Mouse (Mus musculus): ENCODE measurements at regions not wholly inside any gene's neighbourhood (a gene's known extent, or its start where the extent isn't known, plus 50 kb on each side); places are given as distances from the start of the nearest gene placed in this dataset.

DNA sequence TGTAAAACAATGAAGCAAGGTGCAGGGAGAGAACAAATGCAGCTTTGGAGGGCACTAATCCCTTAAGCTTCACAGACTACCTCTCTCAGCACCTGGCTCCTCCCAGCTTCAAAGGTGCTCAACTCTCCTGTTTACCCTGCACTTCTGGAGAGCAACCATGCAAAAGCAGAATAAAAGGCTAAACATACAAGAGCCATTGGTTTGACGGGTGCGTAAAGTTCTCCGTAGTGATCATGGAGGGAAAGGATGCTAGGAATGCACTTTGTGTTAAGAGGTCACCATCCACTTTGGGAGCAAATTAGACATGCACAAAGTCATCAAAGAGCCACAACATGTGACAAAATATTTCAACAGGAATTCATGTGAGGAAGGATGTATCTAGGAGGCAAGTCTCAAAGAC lies 156.1 kb downstream of the Adamts15 start:
- no peak for TF ChIP-seq CTCF (conservative IDR thresholded peaks at IDR 0.05 in 1 of 2, IDR thresholded peaks at IDR 0.05 in 1 of 2; ENCODE audit: low read depth in 2 of 2, low read length in 2 of 2)
- TF ChIP-seq EP300 (IDR thresholded peaks at IDR 0.05; ENCODE audit: low read length): no peak
- TF ChIP-seq MXI1 (IDR thresholded peaks at IDR 0.05; ENCODE audit: low read depth, low read length): no peak
- TF ChIP-seq USF1 (IDR thresholded peaks at IDR 0.05; ENCODE audit: low read depth, low read length): no peak
- no peak for TF ChIP-seq POLR2A (IDR thresholded peaks at IDR 0.05; ENCODE audit: low read depth, low read length)
- no peak for TF ChIP-seq ZKSCAN1 (IDR thresholded peaks at IDR 0.05; ENCODE audit: borderline replicate concordance, low read depth, low read length)
- TF ChIP-seq JUN (IDR thresholded peaks at IDR 0.05; ENCODE audit: insufficient read depth, low read depth, low read length): no peak
- TF ChIP-seq GABPA (IDR thresholded peaks at IDR 0.05; ENCODE audit: insufficient replicate concordance, low read depth, low read length): no peak
- TF ChIP-seq BHLHE40 (IDR thresholded peaks at IDR 0.05; ENCODE audit: low read depth, low read length): no peak
- no peak for TF ChIP-seq SMC3 (IDR thresholded peaks at IDR 0.05; ENCODE audit: low read depth, low read length)
- TF ChIP-seq ZMIZ1 (IDR thresholded peaks at IDR 0.05; ENCODE audit: low read depth, low read length): no peak
- TF ChIP-seq MAX (IDR thresholded peaks at IDR 0.05; ENCODE audit: low read length): no peak
- TF ChIP-seq E2F4 (IDR thresholded peaks at IDR 0.05; ENCODE audit: insufficient replicate concordance, low read depth, low read length): no peak
- TF ChIP-seq POLR2AphosphoS2 (IDR thresholded peaks at IDR 0.05; ENCODE audit: low read depth, low read length): no peak

Data from CH12.LX (cell line).